Mouse (Mus musculus): ENCODE measurements around the gene Gtsf1. TPM values are rescaled to one million over a fixed set of nuclear protein-coding genes. Genes with fewer than 3 reads are reported as not detected.
"Not testable (repeated sequence)": the region's sequence is repeated elsewhere in the genome, so short reads cannot be mapped to it uniquely, and the experiment has no call there.

Gtsf1 gene
- polyA plus RNA-seq, 1 experiment: not detected

DNA sequence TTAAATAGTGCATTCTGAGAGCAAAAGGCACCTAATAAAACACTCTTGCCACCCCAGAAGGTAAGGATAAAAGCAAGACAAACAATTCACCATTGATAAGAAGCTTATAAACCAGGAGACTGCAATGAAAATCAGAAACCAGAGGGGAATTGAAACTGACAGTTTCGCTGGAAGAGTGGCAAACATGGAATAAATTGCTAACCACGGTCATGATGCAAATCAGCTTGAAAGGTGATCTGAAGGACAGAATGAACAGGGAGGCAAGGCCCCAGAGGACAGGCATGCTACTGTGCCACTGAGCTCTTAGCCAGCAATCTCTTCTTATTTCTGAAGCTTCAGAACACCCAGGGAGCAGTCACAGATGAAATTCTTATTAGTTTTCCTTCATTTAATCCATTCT is 3.3 kb downstream of the Gtsf1 start:
- peak; percentile 53 for DNase-seq (ENCODE audit: low read depth)
- TF ChIP-seq POLR2A (IDR thresholded peaks at IDR 0.05; ENCODE audit: borderline replicate concordance, extremely low read depth, insufficient read depth, insufficient read length, poor library complexity, severe bottlenecking): no peak
- TF ChIP-seq CTCF (IDR thresholded peaks at IDR 0.05; ENCODE audit: borderline replicate concordance, extremely low read depth, insufficient read depth, insufficient read length): no peak

DNA sequence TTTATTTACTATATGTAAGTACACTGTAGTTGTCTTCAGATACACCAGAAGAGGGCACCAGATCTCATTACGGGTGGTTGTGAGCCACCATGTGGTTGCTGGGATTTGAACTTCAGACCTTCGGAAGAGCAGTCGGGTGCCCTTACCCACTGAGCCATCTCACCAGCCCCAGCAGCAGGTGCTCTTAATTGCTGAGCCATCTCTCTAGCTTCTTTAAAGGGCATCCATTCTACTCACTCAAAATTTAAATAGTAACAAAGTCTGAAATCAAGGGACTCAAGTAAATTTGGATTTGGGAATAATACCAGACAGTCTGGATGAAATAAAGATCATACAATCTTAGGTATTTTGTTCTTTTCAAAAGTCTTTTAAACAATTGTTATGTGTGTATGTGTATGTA is 24.7 kb downstream of the Gtsf1 start:
- not testable (repeated sequence) for DNase-seq (ENCODE audit: low read depth)

DNA sequence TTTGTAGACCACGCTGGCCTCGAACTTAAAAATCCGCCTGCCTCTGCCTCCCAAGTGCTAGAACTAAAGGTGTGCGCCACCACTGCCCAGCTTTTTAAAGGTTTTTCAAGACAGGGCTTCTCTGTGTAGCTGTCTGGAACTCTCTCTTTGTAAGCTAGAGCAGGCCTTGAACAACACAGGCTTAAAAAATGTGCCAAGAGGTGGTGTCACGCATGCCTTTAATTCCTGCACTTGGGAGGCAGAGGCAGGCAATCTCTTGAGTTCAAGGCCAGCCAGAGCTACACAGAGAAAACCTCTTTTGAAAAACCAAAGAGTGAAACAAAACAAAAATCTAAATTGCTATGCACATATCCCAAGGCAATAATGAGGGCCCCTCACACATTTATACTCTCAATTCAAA is 28.9 kb downstream of the Gtsf1 start:
- DNase-seq (ENCODE audit: low read depth): no peak
- TF ChIP-seq POLR2A (IDR thresholded peaks at IDR 0.05; ENCODE audit: borderline replicate concordance, extremely low read depth, insufficient read depth, insufficient read length, poor library complexity, severe bottlenecking) (no peak), CTCF (IDR thresholded peaks at IDR 0.05; ENCODE audit: borderline replicate concordance, extremely low read depth, insufficient read depth, insufficient read length) (no peak)

DNA sequence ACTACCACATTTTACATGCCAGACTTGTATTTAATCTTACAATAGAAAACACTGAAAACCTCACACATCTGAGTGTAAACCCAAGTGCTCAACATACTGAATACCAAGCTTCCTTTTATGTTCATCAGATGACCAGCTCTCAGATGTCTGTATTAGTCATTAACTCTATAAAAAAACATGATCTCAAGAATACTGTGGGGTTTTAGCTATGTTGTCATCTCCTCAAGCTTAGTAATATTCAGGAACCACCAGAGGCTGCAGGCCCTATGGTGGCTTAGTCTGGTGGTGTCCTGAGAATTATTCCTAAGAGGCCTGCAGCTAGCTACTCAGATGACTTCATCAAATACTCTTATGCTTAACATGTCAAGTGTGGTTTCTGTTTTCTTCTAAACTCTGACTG is 36.7 kb downstream of the Gtsf1 start:
- TF ChIP-seq CTCF (IDR thresholded peaks at IDR 0.05; ENCODE audit: borderline replicate concordance, extremely low read depth, insufficient read depth, insufficient read length) (no peak), POLR2A (IDR thresholded peaks at IDR 0.05; ENCODE audit: borderline replicate concordance, extremely low read depth, insufficient read depth, insufficient read length, poor library complexity, severe bottlenecking) (no peak)
- no peak for DNase-seq (ENCODE audit: low read depth)

DNA sequence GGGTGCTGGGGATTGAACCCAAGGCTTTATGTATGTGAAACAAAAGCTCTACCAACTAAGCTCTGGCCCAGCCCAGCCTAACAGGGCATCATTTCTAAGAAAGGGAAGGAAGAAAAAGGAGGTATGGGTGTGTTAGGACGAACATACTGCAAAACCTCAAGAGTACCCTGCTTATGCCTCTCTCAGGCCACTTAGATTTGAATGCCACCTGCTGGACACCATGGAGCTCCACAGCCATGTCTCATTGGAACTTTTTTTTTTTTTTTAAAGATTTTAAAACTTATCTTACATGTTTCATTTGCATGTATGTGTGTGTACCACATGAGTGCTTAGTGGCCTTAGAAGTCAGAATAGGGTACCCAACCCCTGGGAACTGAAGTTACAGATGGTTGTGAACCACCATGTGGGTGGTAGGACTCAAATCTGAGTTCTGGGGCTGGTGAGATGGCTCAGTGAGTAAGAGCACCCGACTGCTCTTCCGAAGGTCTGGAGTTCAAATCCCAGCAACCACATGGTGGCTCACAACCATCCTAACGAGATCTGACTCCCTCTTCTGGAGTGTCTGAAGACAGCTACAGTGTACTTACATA is 41.6 kb downstream of the Gtsf1 start:
- TF ChIP-seq POLR2A (IDR thresholded peaks at IDR 0.05; ENCODE audit: borderline replicate concordance, extremely low read depth, insufficient read depth, insufficient read length, poor library complexity, severe bottlenecking) (no peak), CTCF (IDR thresholded peaks at IDR 0.05; ENCODE audit: borderline replicate concordance, extremely low read depth, insufficient read depth, insufficient read length) (peak; percentile 38; the same call in 1 of the 2 replicates)
- DNase-seq (ENCODE audit: low read depth): peak; percentile 28

DNA sequence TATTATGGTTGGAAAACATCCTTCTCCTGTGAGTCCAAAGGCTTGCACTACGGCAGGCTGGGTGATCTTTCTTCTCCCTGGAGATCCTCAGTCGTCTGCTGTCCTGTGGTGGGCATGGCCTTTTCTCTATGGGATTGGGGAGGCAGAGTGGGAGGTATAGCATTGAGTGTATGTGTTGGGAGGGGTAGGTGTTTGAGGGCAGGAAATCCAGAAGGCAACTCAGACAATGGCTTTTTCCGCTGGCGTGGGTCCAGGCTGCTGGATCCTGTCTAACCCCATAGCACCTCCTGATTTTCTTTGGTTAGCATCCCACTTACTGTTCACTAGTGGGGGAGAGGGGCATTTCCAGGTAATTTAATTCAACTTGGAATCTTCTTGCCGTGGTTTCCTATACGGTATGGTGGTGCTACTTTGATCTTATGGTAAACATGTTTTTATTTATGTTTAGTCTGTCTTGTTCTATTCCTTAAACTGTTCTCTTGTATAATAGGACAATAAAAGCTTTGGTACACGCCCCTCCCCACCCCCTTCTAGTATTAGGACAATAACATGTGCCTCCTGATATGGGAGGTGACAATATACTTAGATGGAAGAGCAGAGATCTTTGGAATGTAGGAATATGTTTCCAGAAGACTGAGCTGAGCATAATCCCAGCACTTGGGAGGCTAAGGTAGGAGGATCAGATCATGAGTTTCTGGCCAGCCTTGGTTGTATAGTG is 46.3 kb downstream of the Gtsf1 start:
- DNase-seq (ENCODE audit: low read depth): no peak
- TF ChIP-seq POLR2A (IDR thresholded peaks at IDR 0.05; ENCODE audit: borderline replicate concordance, extremely low read depth, insufficient read depth, insufficient read length, poor library complexity, severe bottlenecking) (no peak), CTCF (IDR thresholded peaks at IDR 0.05; ENCODE audit: borderline replicate concordance, extremely low read depth, insufficient read depth, insufficient read length) (no peak)

DNA sequence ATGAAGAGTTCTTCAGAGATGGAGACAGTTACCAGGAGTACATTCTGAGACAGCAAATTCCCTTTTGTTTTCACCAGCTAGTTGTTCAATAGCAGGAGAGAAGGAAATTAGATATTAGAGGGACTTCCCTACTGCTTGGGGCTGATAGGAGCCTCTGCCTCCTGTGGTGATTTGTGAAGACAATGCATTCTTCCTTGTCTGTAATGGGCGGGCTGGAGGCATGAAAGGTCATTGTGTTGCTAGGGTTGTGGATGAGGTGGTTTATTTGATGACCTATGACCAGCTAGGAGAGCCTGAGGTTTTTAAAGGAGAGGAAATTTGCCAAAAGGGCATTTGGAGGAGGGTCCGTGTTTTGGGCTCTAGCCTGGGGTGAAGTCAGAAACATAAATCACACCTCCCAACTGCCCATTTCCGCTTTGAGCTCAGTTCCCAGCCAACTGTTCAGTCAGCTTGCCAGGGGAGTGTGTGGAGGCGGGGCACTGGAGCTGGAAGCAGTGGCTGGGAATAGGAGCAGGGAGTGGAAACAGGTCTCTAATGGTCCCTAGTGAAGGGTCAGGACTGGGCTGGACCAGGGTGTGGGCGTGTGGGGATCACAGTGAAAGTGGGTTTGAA is 47.4 kb downstream of the Gtsf1 start:
- no peak for DNase-seq (ENCODE audit: low read depth)
- TF ChIP-seq CTCF (IDR thresholded peaks at IDR 0.05; ENCODE audit: borderline replicate concordance, extremely low read depth, insufficient read depth, insufficient read length) (no peak), POLR2A (IDR thresholded peaks at IDR 0.05; ENCODE audit: borderline replicate concordance, extremely low read depth, insufficient read depth, insufficient read length, poor library complexity, severe bottlenecking) (no peak)

DNA sequence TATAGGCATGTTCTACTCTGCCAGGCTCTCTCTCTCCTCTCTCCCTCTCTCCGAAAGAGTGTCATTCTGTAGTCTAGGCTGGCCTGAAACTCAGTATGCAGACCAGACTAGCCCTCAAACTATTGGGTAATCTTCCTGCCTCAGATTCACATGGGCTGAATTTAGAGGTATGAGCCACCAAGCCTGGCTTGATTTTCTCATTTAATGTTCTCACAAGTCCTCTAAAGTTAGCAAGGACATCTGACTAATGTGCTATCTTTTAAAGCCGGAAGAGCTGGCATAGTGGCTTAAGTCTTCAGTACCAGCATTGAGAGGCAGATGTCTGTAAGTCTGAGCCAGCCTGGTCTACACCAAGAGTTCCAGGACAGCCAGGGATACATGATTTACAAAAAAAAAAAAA is 48.2 kb downstream of the Gtsf1 start:
- no peak for TF ChIP-seq POLR2A (IDR thresholded peaks at IDR 0.05; ENCODE audit: borderline replicate concordance, extremely low read depth, insufficient read depth, insufficient read length, poor library complexity, severe bottlenecking)
- no peak for TF ChIP-seq CTCF (IDR thresholded peaks at IDR 0.05; ENCODE audit: borderline replicate concordance, extremely low read depth, insufficient read depth, insufficient read length)
- DNase-seq (ENCODE audit: low read depth): no peak

DNA sequence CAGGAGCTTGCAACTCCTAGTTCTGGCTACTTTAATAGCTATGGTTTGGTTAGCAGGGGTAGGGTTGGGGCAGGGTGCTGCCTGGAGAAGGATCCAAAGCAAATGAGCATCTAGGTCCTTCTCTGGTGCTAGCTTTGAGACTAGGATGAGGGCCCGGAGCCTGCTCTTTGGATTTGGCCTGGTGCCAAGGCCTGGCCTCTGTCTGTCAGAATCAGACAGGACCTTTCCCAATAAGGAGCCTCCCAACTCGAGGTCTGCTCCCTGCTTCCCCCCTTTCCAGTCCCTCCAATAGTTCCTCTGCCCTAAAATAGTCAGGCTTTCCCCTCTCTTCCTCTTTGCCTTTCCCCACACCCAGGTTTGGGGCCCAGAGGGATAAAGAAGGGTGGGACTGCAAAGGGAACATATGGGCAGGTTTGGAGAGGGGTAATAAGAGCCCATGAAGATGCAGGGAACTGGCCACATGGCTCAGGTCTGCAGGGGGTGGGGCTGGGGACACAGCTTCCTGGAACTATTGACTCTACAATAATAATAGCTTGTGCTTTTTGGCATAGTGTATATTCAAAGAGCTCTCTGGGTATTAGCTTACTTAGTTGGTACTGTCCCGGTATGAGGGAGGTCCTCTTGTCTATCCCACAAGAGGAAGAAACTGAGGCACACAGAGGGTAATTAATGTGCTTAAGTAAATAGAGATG is 51.5 kb downstream of the Gtsf1 start:
- TF ChIP-seq POLR2A (IDR thresholded peaks at IDR 0.05; ENCODE audit: borderline replicate concordance, extremely low read depth, insufficient read depth, insufficient read length, poor library complexity, severe bottlenecking) (no peak), CTCF (IDR thresholded peaks at IDR 0.05; ENCODE audit: borderline replicate concordance, extremely low read depth, insufficient read depth, insufficient read length) (no peak)
- no peak for DNase-seq (ENCODE audit: low read depth)

DNA sequence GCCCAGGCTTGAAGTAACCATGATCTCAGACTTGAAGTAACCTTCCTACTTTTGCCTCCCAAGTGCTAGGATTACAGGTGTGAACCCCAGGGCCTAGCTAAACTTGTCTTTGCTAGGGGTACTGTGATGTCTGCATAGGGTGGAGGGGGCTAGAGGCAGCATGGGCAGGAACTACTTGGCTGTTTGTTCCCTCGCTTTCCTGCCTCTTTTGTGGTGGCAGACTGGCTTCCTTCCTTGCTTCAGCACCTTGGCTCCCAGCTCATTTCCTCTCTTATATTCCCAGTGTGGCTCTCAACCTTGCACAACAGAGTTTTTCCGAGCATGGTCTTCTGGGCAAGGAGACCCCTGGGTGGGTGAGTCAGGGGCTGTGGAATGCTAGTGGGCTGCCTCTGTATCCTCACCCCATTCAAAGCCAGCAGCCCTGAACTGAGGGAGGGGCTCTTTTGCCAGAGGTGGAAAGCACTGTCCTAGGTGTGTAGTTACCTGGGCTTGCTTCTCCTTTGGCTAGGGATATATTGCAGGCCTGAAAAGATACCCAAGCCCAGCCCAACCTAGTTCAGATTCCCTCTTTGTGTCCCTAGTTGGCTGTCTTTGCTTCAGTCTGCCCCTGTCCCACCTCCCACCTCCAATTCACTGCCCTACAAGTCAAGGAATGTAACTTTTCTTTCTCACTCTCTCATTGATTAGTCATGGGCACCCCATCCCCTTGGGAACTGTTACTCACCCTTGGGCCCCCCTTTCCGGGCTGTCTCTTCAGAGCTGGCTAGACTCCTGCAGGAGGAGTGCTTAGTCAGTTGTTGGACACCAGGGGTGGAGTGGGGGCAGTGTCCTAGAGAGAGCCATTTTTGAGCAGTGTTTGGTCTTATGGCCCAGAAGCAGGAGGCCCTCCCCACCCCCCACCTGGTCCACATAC is 52.3 kb downstream of the Gtsf1 start:
- no peak for DNase-seq (ENCODE audit: low read depth)
- TF ChIP-seq CTCF (IDR thresholded peaks at IDR 0.05; ENCODE audit: borderline replicate concordance, extremely low read depth, insufficient read depth, insufficient read length) (no peak), POLR2A (IDR thresholded peaks at IDR 0.05; ENCODE audit: borderline replicate concordance, extremely low read depth, insufficient read depth, insufficient read length, poor library complexity, severe bottlenecking) (no peak)

DNA sequence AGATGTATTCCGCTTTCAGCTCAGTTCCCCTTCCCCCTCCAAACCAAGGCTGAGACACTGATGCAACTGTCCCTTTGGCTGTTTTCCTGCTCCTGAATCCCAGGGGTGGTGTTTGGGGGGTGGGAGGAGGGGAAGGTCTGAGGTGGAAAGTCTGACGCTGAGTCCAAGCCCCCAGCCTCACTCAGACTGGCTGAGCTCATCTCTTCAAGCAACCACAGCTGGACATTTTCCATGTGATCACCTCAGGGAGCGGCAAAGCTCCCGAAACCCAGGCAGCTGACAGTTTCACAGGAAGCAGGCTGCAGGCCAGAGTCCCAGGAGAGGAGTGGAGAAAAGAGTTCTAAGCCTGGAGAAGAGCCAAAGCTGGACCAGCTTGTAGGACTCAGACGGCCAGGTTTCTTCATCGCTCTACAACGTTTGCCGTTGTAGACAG is 53.4 kb downstream of the Gtsf1 start:
- peak; percentile 20 for DNase-seq (ENCODE audit: low read depth)
- TF ChIP-seq CTCF (IDR thresholded peaks at IDR 0.05; ENCODE audit: borderline replicate concordance, extremely low read depth, insufficient read depth, insufficient read length): no peak
- TF ChIP-seq POLR2A (IDR thresholded peaks at IDR 0.05; ENCODE audit: borderline replicate concordance, extremely low read depth, insufficient read depth, insufficient read length, poor library complexity, severe bottlenecking): no peak

All from brain, embryonic 14.5 days (tissue).